Mouse (Mus musculus) intestine, embryonic 15.5 days (tissue): Measurements from ENCODE around the gene Drd1. TPM values are rescaled to one million over a fixed set of nuclear protein-coding genes. Genes with fewer than 3 reads are reported as not detected.
A peak's percentile ranks its signal among the peaks of the same experiment; 100 is the strongest.

Experiments
- ATAC-seq: fragments of 200-750 bp; cut with Nextera tagmentation; 2 replicates; pipeline ENCODE4 v1.8.0; 2017; ENCODE audit warnings: moderate TSS enrichment, moderate library complexity
- H3K27ac ChIP-seq: fragments of 300-500 bp; sonication (generic); 2 replicates; pipeline ENCODE4 v1.5.1; 2015; ENCODE audit warnings: mild to moderate bottlenecking, inconsistent platforms
- H3K27me3 ChIP-seq: fragments of 300-500 bp; sonication (generic); replicated peaks from 2 replicates; pipeline ENCODE4 v1.6.1; 2015; ENCODE audit warnings: inconsistent platforms
- H3K36me3 ChIP-seq: fragments of 300-500 bp; sonication (generic); 2 replicates; pipeline ENCODE4 v1.6.1; 2015; ENCODE audit warnings: inconsistent platforms
- H3K4me1 ChIP-seq: fragments of 300-500 bp; sonication (generic); replicated peaks from 2 replicates; pipeline ENCODE4 v1.6.1; 2015; ENCODE audit warnings: inconsistent platforms
- H3K4me2 ChIP-seq: fragments of 300-500 bp; sonication (generic); replicated peaks from 2 replicates; pipeline ENCODE4 v1.6.1; 2015; ENCODE audit warnings: mild to moderate bottlenecking, inconsistent platforms
- H3K4me3 ChIP-seq: fragments of 300-500 bp; sonication (generic); replicated peaks from 2 replicates; pipeline ENCODE4 v1.5.1; 2015; ENCODE audit warnings: inconsistent platforms
- H3K9ac ChIP-seq: fragments of 300-500 bp; sonication (generic); 2 replicates; pipeline ENCODE4 v1.6.1; 2015; ENCODE audit warnings: inconsistent platforms
- H3K9me3 ChIP-seq: fragments of 300-500 bp; sonication (generic); 2 replicates; pipeline ENCODE4 v1.6.1; 2016; ENCODE audit warnings: inconsistent platforms
- WGBS: fragments of 180-500 bp; shearing (Covaris S2); methylation state at CpG from one replicate; pipeline ENCODE4 v1.1.7; 2015; 5-methylcytosine and 5-hydroxymethylcytosine counted together
- polyA plus RNA-seq: library from polyadenylated mRNA; unstranded; fragments of >200 nt; fragmentation: Nextera tagmentation; extraction: Ambion mirVana; gene quantifications from 2 replicates; pipeline ENCODE4 v1.2.1, GENCODE M21; 2015

The Drd1 gene
- polyA plus RNA-seq, 1 experiment from 2014 or later = 0.16 TPM

- Histone ChIP-seq H3K36me3 (peaks cover 13% of the 10 kb centered on the region; the same call in 1 of the 2 replicates), H3K27ac (no peak overlapping the region), H3K4me1 (peaks cover 9% of the 10 kb centered on the region), H3K9ac (no peak overlapping the region), H3K4me2 (no peak overlapping the region), H3K27me3 (no peaks in the 10 kb centered on the region), H3K4me3 (no peak overlapping the region), H3K9me3 (no peaks in the 10 kb centered on the region)
- 62% methylated on average over 4 of the region's 4 CpGs for WGBS
- no peak for ATAC-seq
These were observed 28.7 kb upstream of the Drd1 start for GRCm38 (mm10) chr13:54084178-54084577.

DNA sequence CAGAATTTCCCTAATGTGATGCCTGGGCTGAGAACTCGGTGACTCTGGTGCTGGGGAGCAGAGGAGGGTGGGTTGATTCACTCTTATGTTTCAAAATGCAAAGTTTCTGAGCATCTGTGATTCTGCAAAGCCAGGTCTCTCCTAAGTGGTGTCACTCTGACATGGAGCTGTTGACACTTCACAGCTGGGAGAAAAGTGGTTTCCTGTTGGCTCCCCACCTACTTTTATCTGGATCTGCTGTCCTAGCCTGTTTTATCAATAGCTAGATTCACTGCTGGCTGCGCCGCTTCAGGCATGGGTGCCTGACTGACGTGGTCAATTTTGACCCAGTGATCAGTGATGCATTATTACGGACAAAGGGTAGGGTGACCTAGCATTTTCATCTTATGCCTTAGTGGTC is 27.4 kb upstream of the Drd1 start:
- H3K9me3 ChIP-seq = no peaks in the 10 kb centered on the region
- no peak for ATAC-seq
- 68% methylated on average over 5 of the region's 5 CpGs for WGBS
- H3K9ac ChIP-seq = no peak overlapping the region
- no peak overlapping the region for H3K27ac ChIP-seq
- H3K4me2 ChIP-seq = no peak overlapping the region
- no peak overlapping the region for H3K4me3 ChIP-seq
- H3K27me3 ChIP-seq = no peaks in the 10 kb centered on the region
- peaks cover 10% of the 10 kb centered on the region; the same call in 1 of the 2 replicates for H3K36me3 ChIP-seq
- H3K4me1 ChIP-seq = peaks cover 16% of the 10 kb centered on the region

- Histone ChIP-seq H3K27me3 (no peaks in the 10 kb centered on the region), H3K36me3 (no peaks in the 10 kb centered on the region), H3K4me3 (no peak overlapping the region), H3K4me2 (no peak overlapping the region), H3K9ac (no peak overlapping the region), H3K27ac (no peak overlapping the region), H3K9me3 (no peaks in the 10 kb centered on the region), H3K4me1 (peaks cover 19% of the 10 kb centered on the region)
- no peak for ATAC-seq
- WGBS = 87% methylated on average over 1 of the region's 1 CpGs
These were observed 25.3 kb upstream of the Drd1 start for GRCm38 (mm10) chr13:54080785-54081184.

GRCm38 (mm10) chr13:54079782-54080759 is 24.6 kb upstream of the Drd1 start:
- Histone ChIP-seq H3K27ac (no peak overlapping the region), H3K9me3 (no peaks in the 10 kb centered on the region), H3K4me2 (no peak overlapping the region), H3K4me1 (peaks cover 19% of the 10 kb centered on the region), H3K36me3 (no peaks in the 10 kb centered on the region), H3K4me3 (no peak overlapping the region), H3K9ac (no peak overlapping the region), H3K27me3 (no peaks in the 10 kb centered on the region)
- 57% methylated on average over 12 of the region's 12 CpGs for WGBS
- ATAC-seq = no peak

DNA sequence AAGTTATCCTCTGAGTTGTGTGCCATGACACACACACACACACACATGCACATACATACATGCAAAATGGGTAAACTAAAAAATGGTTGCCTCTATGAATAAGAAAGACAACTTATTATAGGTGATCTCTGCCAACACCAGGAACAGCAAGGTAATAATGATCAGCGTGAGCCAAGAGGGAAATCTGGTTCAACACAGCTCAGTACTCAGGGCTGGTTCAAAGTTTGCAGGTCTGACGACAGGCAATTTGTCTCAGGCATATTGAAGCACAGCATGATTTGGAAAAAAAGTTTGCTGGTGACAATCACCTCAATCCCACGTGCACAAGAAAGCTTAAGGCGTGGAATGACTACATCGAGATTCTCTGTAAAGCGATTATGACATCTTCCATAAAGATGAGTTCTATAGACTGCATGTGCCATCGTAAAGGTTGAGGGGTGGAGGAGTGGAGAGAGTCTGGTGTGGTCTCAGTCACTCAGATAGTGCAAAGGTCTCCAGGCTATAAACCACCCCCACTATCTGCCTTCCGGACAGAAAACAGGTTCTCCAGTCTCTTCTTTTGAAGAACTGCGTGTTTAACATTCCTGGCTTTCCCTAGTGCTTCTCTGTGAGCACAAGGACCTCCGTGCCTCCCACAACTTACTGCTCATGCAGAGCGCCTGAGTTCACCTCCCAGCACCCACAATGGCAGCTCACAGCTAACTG is 22.1 kb upstream of the Drd1 start:
- Histone ChIP-seq H3K4me1 (peaks cover 24% of the 10 kb centered on the region), H3K27me3 (no peaks in the 10 kb centered on the region), H3K27ac (no peak overlapping the region), H3K4me2 (0 out of 2 replicates have a peak overlapping the region, but pooled peaks have one; percentile 4), H3K36me3 (no peaks in the 10 kb centered on the region), H3K9me3 (no peaks in the 10 kb centered on the region), H3K9ac (no peak overlapping the region), H3K4me3 (no peak overlapping the region)
- ATAC-seq = peak; percentile 75
- 28% methylated on average over 11 of the region's 11 CpGs for WGBS

DNA sequence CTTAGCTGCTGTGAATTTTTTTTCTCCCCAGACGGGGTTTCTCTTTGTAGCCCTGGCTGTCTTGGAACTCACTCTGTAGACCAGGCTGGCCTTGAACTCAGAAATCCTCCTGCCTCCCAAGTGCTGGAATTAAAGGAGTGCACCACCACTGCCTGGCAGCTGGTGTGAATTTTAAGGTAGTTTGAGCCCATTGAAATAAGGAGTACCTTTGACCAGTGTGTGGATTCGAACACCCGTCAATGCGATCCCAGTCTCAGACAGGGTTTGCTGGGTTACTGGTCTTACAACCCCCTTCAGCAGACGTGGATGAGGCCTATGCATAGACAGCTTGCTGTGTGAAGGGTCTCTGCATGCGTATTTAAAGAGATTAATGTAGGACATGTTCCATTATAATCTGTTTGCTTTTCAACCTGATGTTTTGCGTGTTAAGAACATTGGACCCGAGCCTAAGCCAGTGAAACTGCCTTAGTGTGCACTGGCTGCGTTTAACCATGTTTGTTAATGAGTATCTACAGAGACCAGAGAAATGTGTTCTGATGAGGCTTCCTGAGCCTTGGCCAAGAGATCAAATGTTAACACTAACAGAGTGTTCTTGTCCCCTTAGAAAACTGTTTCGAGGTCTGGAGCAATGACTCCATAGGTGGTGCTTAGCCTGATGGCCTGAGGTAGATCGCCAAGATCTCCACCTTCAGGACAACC is 21.4 kb upstream of the Drd1 start:
- H3K36me3 ChIP-seq = no peaks in the 10 kb centered on the region
- no peaks in the 10 kb centered on the region for H3K9me3 ChIP-seq
- H3K27me3 ChIP-seq = no peaks in the 10 kb centered on the region
- H3K9ac ChIP-seq = no peak overlapping the region
- no peak for ATAC-seq
- H3K4me3 ChIP-seq = no peak overlapping the region
- 71% methylated on average over 11 of the region's 11 CpGs for WGBS
- no peak overlapping the region for H3K27ac ChIP-seq
- no peak overlapping the region for H3K4me2 ChIP-seq
- H3K4me1 ChIP-seq = peaks cover 24% of the 10 kb centered on the region

DNA sequence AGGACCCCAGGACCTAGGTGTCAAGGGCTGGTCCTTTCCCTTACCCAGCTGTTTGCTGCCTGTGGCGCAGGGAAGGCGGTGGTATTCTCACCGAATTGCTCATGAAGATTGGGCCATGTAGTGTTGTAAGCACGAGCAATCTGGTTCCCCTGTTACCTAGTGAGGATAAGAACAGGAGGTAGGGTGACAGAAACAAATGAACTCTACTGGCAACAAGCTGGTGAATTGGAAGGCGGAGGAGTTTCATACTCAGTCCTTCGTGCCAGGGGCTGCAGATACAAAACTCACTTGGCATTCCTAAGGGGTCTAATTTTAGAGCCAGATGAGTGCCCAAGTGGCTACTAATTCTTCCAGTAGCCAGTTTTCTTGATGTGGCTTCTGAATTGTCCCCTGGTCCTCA is 20.5 kb upstream of the Drd1 start:
- no peaks in the 10 kb centered on the region for H3K36me3 ChIP-seq
- H3K4me1 ChIP-seq = peaks cover 24% of the 10 kb centered on the region
- no peaks in the 10 kb centered on the region for H3K9me3 ChIP-seq
- no peak overlapping the region for H3K9ac ChIP-seq
- no peak overlapping the region for H3K4me3 ChIP-seq
- no peak overlapping the region for H3K27ac ChIP-seq
- no peak overlapping the region for H3K4me2 ChIP-seq
- no peak for ATAC-seq
- WGBS = 89% methylated on average over 6 of the region's 6 CpGs
- no peaks in the 10 kb centered on the region for H3K27me3 ChIP-seq

GRCm38 (mm10) chr13:54075416-54075815 is 19.9 kb upstream of the Drd1 start:
- Histone ChIP-seq H3K36me3 (no peaks in the 10 kb centered on the region), H3K27me3 (no peaks in the 10 kb centered on the region), H3K4me1 (peaks cover 24% of the 10 kb centered on the region), H3K9ac (no peak overlapping the region), H3K9me3 (no peaks in the 10 kb centered on the region), H3K4me3 (no peak overlapping the region), H3K27ac (no peak overlapping the region), H3K4me2 (no peak overlapping the region)
- 81% methylated on average over 2 of the region's 2 CpGs for WGBS
- ATAC-seq = no peak

- no peak for ATAC-seq
- H3K4me2 ChIP-seq = peak overlapping the region; percentile 75; the same call in 1 of the 2 replicates
- H3K9me3 ChIP-seq = no peaks in the 10 kb centered on the region
- H3K36me3 ChIP-seq = no peaks in the 10 kb centered on the region
- H3K4me3 ChIP-seq = peak overlapping the region; percentile 80; the same call in 1 of the 2 replicates
- 0 out of 2 replicates have a peak, but pooled peaks cover 9% of the 10 kb centered on the region for H3K4me1 ChIP-seq
- peak overlapping the region; percentile 81; the same call in 1 of the 2 replicates for H3K27ac ChIP-seq
- H3K9ac ChIP-seq = no peak overlapping the region
- 65% methylated on average over 2 of the region's 2 CpGs for WGBS
- H3K27me3 ChIP-seq = no peaks in the 10 kb centered on the region
These were observed 18.0 kb upstream of the Drd1 start for GRCm38 (mm10) chr13:54073491-54073890.

DNA sequence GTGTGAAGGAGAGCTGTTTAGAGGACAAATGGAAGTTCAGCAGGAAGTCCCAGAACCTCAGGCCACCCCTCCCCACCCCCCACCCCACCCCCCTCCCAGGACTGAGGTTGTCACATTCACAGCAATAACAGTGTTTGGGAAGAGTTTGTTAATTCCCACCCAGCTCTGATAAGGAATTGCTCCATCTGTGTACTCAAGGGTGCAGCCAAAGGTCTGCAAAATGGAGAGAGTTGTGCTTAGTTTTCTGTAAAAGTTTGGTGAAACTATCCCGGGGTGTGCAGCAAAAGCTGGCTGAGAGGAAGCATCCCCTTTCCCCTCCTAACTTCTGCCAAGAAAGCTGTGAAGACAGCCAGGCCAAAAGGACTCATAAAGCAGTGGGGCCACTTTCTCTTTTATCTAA is 17.6 kb upstream of the Drd1 start:
- H3K9me3 ChIP-seq = no peaks in the 10 kb centered on the region
- WGBS = 3% methylated on average over 1 of the region's 1 CpGs
- ATAC-seq = peak; percentile 27; the same call in 1 of the 2 replicates
- H3K4me3 ChIP-seq = peak overlapping the region; percentile 80
- H3K4me2 ChIP-seq = peak overlapping the region; percentile 75
- 0 out of 2 replicates have a peak, but pooled peaks cover 8% of the 10 kb centered on the region for H3K4me1 ChIP-seq
- no peaks in the 10 kb centered on the region for H3K27me3 ChIP-seq
- no peaks in the 10 kb centered on the region for H3K36me3 ChIP-seq
- peak overlapping the region; percentile 81 for H3K27ac ChIP-seq
- H3K9ac ChIP-seq = peak overlapping the region; percentile 90; the same call in 1 of the 2 replicates

- H3K27ac ChIP-seq = peak overlapping the region; percentile 81
- no peak for ATAC-seq
- no peaks in the 10 kb centered on the region for H3K9me3 ChIP-seq
- peak overlapping the region; percentile 90 for H3K9ac ChIP-seq
- H3K27me3 ChIP-seq = no peaks in the 10 kb centered on the region
- no peaks in the 10 kb centered on the region for H3K36me3 ChIP-seq
- WGBS = 23% methylated on average over 10 of the region's 10 CpGs
- 0 out of 2 replicates have a peak, but pooled peaks cover 8% of the 10 kb centered on the region for H3K4me1 ChIP-seq
- peak overlapping the region; percentile 75 for H3K4me2 ChIP-seq
- peak overlapping the region; percentile 80 for H3K4me3 ChIP-seq
These were observed 17.1 kb upstream of the Drd1 start for GRCm38 (mm10) chr13:54072526-54073057.
